Mouse (Mus musculus): ENCODE measurements around the gene Pdlim7.

Gene Pdlim7

GRCm38 (mm10) chr13:55513111-55513748, at the start of gene Pdlim7:
Gene Pdlim7 (minus strand): TSS chr13:55513676.
- in situ Hi-C loops (cut with MboI; ENCODE audit: low sequenced_read_pairs), result no loop called here

- in situ Hi-C loops (cut with MboI; ENCODE audit: low sequenced_read_pairs), result no loop called here
These were observed 44.0 kb upstream of the Pdlim7 start for GRCm38 (mm10) chr13:55557499-55557898.

GRCm38 (mm10) chr13:55555921-55556320, 42.4 kb upstream of the Pdlim7 start:
- in situ Hi-C loops (cut with MboI; ENCODE audit: low sequenced_read_pairs), result no loop called here

GRCm38 (mm10) chr13:55549061-55549460, 35.6 kb upstream of the Pdlim7 start:
- in situ Hi-C loops (cut with MboI; ENCODE audit: low sequenced_read_pairs), result no loop called here

GRCm38 (mm10) chr13:55548426-55548825, 35.0 kb upstream of the Pdlim7 start:
- in situ Hi-C loops (cut with MboI; ENCODE audit: low sequenced_read_pairs), result no loop called here

GRCm38 (mm10) chr13:55547916-55548315, 34.4 kb upstream of the Pdlim7 start:
- in situ Hi-C loops (cut with MboI; ENCODE audit: low sequenced_read_pairs), result no loop called here

- in situ Hi-C loops (cut with MboI; ENCODE audit: low sequenced_read_pairs), result no loop called here
These were observed 31.3 kb upstream of the Pdlim7 start for GRCm38 (mm10) chr13:55544792-55545191.

- in situ Hi-C loops (cut with MboI; ENCODE audit: low sequenced_read_pairs), result no loop called here
These were observed 30.0 kb upstream of the Pdlim7 start for GRCm38 (mm10) chr13:55543447-55543846.

- in situ Hi-C loops (cut with MboI; ENCODE audit: low sequenced_read_pairs), result no loop called here
These were observed 29.4 kb upstream of the Pdlim7 start for GRCm38 (mm10) chr13:55542891-55543290.

GRCm38 (mm10) chr13:55540933-55541332, 27.5 kb upstream of the Pdlim7 start:
- in situ Hi-C loops (cut with MboI; ENCODE audit: low sequenced_read_pairs), result no loop called here

- in situ Hi-C loops (cut with MboI; ENCODE audit: low sequenced_read_pairs), result no loop called here
These were observed 23.0 kb upstream of the Pdlim7 start, which contains the start of gene Ddx41 for GRCm38 (mm10) chr13:55536194-55537175. Gene Ddx41 (minus strand): TSS chr13:55536658.

GRCm38 (mm10) chr13:55535796-55536193, 22.3 kb upstream of the Pdlim7 start:
- in situ Hi-C loops (cut with MboI; ENCODE audit: low sequenced_read_pairs), result no loop called here

GRCm38 (mm10) chr13:55535191-55535590, 21.7 kb upstream of the Pdlim7 start:
- in situ Hi-C loops (cut with MboI; ENCODE audit: low sequenced_read_pairs), result no loop called here

GRCm38 (mm10) chr13:55529198-55529915, 15.9 kb upstream of the Pdlim7 start, which contains the start of gene Dok3:
Gene Dok3 (minus strand): TSS chr13:55529296.
- in situ Hi-C loops (cut with MboI; ENCODE audit: low sequenced_read_pairs), result loop anchor here (10.0 kb wide), 1 partner anchor 115 kb away; the partner anchor contains the start of gene Pfn3

- in situ Hi-C loops (cut with MboI; ENCODE audit: low sequenced_read_pairs), result loop anchor here (10.0 kb wide), 1 partner anchor 113 kb away; the partner anchor contains the start of gene Pfn3
These were observed 14.6 kb upstream of the Pdlim7 start for GRCm38 (mm10) chr13:55527834-55528772.

GRCm38 (mm10) chr13:55527212-55527611, 13.7 kb upstream of the Pdlim7 start:
- in situ Hi-C loops (cut with MboI; ENCODE audit: low sequenced_read_pairs), result loop anchor here (10.0 kb wide), 1 partner anchor 112 kb away; the partner anchor contains the start of gene Pfn3

GRCm38 (mm10) chr13:55525733-55526553, 12.5 kb upstream of the Pdlim7 start:
- in situ Hi-C loops (cut with MboI; ENCODE audit: low sequenced_read_pairs), result loop anchor here (10.0 kb wide), 1 partner anchor 111 kb away; the partner anchor contains the start of gene Pfn3

GRCm38 (mm10) chr13:55523951-55524600, 10.6 kb upstream of the Pdlim7 start:
- in situ Hi-C loops (cut with MboI; ENCODE audit: low sequenced_read_pairs), result loop anchor here (10.0 kb wide), 1 partner anchor 109 kb away; the partner anchor contains the start of gene Pfn3
